Mouse (Mus musculus): Measurements from ENCODE around the gene Slc38a9.

Slc38a9 gene

GRCm38 (mm10) chr13:112660574-112661381, at the start of gene Slc38a9:
Slc38a9 (plus strand) TSS chr13:112660751.
- DNase-seq (ENCODE audit: low read depth) = peak; percentile 86

DNA sequence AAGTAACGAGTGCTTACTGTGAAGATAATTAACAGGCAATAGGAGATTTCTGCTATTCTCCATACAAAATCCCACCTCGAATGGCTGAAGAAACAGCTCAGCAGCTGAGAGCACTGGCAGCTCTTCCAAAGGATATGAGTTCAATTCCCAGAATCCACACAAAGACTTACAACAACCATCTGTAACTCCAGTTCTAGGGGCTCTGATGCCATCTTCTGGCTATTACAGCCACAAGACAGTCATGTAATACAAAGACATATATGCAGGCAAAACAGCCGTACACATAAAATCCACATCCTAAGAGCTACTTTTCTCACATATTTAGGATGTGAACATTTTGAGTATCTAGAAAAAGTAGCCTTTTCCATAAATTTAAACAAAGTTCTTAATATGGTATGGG, 39.0 kb upstream of the Slc38a9 start:
- DNase-seq (ENCODE audit: low read depth) = no peak

DNA sequence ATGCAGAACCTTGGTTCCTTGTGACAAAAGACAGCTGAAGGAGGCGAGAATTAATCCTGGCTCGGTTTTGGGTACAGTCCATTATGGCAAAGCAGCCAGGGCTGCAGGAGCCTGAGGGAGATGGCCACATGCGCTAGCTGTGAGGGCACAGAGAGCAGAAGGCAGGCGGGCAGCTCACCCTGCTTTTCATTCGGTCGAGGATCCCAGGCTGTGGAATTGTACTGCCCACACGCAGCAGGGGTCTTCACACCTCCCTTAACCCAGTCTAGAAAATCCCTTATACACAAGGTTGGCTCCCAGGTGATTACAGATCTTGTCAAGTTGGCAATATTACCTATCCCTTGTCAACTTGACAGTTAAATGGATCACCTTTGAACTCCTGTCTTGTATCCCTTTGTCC, 36.9 kb upstream of the Slc38a9 start:
- DNase-seq (ENCODE audit: low read depth) = no peak

DNA sequence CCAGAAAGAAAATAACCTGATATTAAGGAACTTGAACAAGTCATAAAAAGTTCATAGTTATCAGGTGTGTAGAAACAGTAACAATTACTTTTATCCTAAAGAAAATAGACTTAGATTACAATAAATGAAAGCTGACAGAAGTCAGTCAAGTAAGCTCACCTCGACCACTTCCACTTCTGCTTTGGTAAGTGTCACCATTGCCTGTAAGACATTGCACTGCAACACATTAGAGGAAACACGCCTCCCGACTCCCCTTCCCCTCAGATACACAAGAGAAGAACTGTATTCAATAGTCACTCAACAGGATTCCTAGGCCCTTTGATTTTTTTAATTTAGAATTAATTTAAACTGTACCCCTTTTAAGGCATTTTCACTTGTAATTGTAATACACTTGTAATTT, 35.9 kb upstream of the Slc38a9 start:
- DNase-seq (ENCODE audit: low read depth) = no peak

GRCm38 (mm10) chr13:112625566-112625965, 35.0 kb upstream of the Slc38a9 start:
- DNase-seq (ENCODE audit: low read depth) = no peak

- no peak for DNase-seq (ENCODE audit: low read depth)
Measured at GRCm38 (mm10) chr13:112635174-112635837, 25.2 kb upstream of the Slc38a9 start.

- DNase-seq (ENCODE audit: low read depth) = no peak
Measured at GRCm38 (mm10) chr13:112636498-112636897, 24.1 kb upstream of the Slc38a9 start.

DNA sequence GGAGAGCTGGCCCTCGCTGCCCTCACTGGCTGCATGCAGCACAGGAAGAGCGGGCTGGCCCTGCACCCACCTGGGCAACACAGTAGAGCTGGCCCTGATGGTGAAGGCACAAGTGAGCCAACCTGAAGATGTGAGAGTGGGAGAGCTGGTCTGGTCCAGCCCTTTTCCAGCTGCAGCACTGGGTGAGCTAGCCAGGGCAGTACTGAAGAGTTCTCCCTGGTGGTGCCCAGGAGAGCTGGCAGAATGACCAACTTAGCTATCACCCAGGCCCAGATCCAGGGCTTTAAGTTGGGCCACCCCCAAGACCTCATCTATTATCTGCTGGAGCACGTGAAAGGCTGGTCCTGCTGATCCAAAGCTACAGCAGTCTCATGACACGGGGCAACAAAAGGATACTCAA, 21.4 kb upstream of the Slc38a9 start:
- no peak for DNase-seq (ENCODE audit: low read depth)

GRCm38 (mm10) chr13:112642897-112643296, 17.7 kb upstream of the Slc38a9 start:
- DNase-seq (ENCODE audit: low read depth) = no peak

- DNase-seq (ENCODE audit: low read depth) = no peak
Measured at GRCm38 (mm10) chr13:112644996-112645395, 15.6 kb upstream of the Slc38a9 start.

DNA sequence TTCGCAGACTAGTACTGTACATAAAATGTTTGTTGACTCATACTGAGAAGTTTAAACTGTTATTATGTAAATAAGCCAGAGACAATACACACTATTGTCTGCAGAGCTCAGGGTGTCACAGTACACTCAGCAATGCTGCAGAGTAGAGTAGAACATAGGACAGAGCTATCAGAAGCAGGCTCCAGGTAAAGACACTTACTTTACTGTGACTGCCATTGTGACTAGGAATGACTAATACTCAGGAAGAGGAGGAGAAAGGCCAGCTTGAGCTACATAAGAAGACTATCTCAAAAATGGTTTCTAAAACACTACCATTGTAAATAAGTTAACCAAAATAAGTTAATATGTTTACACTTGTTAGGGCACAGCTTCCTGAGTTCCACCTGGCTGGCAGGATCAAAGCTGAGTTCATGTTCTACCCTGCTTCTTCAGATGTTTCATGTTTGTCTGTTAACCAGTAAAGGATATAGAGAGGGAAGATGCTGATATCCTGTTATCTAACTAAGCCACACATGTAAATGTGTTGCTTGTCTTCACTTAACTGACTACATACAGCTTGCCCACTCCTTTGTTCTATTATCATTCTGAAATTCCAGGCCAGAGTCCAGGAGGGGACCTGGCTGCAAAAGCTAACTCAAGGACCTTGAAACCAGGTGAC, 14.9 kb upstream of the Slc38a9 start:
- DNase-seq (ENCODE audit: low read depth) = no peak

GRCm38 (mm10) chr13:112651183-112651582, 9.4 kb upstream of the Slc38a9 start:
- no peak for DNase-seq (ENCODE audit: low read depth)

- no peak for DNase-seq (ENCODE audit: low read depth)
Measured at GRCm38 (mm10) chr13:112652205-112652604, 8.3 kb upstream of the Slc38a9 start, which contains the start of gene Ddx4. Ddx4 (minus strand) TSS chr13:112652475.

- no peak for DNase-seq (ENCODE audit: low read depth)
Measured at GRCm38 (mm10) chr13:112659986-112660573, 471 bp upstream of the Slc38a9 start.

DNA sequence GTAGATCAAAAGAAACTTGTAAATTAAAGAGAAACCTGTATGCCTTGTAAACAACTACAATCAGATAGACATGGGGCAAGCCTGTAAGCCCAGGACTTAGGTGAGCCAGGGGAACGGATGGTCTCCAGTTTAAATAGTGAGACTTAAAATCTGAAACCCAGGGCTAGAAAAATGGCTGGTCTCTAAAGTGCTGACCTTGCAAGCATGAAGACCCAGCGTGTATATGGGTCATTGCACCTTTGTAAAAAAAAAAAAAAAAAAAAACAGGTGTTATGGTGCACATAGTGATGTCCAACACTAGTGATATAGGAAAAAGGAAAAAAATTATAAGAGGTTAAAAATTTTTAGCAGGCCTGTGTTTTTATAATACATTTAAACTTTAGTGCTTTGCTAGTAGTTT, 1.1 kb downstream of the Slc38a9 start:
- DNase-seq (ENCODE audit: low read depth) = no peak

GRCm38 (mm10) chr13:112666433-112667024, 6.0 kb downstream of the Slc38a9 start:
- no peak for DNase-seq (ENCODE audit: low read depth)

- no peak for DNase-seq (ENCODE audit: low read depth)
Measured at GRCm38 (mm10) chr13:112667215-112667614, 6.7 kb downstream of the Slc38a9 start.

DNA sequence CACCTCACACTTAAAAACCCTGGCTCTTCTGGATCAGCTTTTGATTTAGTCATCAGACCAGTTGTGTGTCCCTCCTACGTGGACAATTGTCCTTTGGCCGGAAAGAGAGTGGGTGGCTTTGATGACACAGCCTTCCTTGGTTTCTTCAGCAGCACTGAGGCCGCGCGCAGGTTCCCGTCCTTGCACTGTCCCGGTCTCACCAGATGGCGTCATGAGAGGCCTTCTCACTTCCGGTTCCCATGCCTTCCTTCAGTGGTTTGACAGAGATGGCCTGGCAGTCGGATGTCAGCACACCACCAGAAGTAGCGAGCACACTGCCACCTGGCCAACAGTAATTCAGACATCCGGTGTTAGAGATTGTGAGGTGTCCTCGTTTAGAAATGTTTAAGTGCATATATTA, 11.2 kb downstream of the Slc38a9 start:
- DNase-seq (ENCODE audit: low read depth) = no peak

DNA sequence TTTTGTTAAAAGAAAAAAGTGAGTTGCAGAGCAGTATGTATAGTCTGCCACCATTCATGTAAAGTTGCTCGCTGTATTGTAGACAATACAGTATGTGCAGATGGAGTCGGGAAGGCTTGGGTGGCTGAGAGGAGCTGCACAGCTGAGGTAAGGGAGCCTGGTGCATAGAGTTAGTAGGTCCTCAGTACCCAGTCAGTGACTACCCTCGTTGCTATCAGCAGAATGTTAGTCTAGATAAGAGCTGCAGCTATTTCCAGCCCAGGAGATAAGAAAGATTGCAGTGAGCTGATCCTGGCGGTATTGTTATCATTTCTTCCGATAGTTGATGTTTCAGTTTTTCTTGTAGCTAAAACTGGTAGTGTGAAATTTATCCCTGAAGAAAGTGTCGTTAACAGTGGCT, 12.2 kb downstream of the Slc38a9 start:
- DNase-seq (ENCODE audit: low read depth) = no peak

DNA sequence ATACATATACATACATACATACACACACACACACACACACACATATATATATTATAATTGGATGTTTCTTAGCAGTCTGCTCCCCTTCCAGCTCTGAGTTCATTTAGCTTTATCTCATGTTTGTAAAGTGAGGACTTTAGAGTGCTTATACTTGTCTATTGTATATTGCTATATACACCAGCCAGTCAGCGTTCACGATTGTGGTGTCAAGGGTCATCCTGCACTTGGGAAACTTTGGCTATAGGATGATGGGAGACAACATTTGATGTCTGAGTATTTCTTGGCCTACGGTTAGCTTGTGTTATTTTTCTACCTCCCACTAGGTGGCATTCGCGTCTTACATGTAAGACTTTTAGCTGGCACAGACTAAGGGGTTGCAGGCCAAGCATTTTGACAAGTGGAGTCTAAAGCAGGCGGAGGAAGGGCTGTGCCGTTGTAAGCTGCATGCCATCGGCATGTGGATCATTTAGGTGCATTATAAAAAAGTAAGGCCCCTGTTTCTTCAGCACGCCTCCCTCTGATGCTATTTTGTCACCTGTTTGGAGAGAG, 13.4 kb downstream of the Slc38a9 start:
- DNase-seq (ENCODE audit: low read depth) = peak; percentile 55

GRCm38 (mm10) chr13:112678154-112678553, 17.6 kb downstream of the Slc38a9 start:
- DNase-seq (ENCODE audit: low read depth) = no peak

- DNase-seq (ENCODE audit: low read depth) = no peak
Measured at GRCm38 (mm10) chr13:112683312-112683711, 22.8 kb downstream of the Slc38a9 start.
